Mouse (Mus musculus) cortical plate, adult 2 months (tissue): ENCODE data around the gene St5.

Experiments
- CTCF ChIP-seq: fragments of 200-500 bp; IDR thresholded peaks from 2 replicates; pipeline ENCODE4 v1.5.1; 2011; ENCODE audit warnings: mild to moderate bottlenecking, control low read depth, low read length; ENCODE audit not compliant: insufficient read depth; ENCODE audit errors: extremely low read depth
- POLR2A ChIP-seq: fragments of 200-500 bp; IDR thresholded peaks from 2 replicates; pipeline ENCODE4 v1.6.1; 2011; ENCODE audit warnings: mild to moderate bottlenecking, low read length, control low read depth; ENCODE audit not compliant: insufficient read depth; ENCODE audit errors: extremely low read depth

DNA sequence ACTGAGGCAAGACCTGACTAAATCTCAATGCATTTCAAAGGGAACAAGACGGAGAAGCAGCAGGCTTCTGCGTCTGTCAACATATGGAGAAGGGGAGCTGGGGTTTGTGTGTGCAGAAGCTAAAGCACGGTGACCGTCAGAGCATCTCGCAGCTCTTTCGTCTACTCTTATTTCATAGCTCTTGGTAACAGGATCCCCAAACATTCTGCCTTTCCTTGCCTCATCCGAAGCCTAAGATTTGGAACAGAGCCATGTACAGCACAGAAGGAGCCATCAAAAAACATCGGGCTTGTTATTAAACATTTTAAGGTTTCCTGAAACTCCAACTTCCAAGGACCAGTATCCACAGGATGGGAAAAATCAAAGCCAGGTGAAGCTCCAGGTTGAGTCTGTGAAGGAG, 62.3 kb downstream of the St5 start:
- no peak for TF ChIP-seq POLR2A
- no peak for TF ChIP-seq CTCF
